Mouse (Mus musculus) embryonic fibroblast, embryonic 13.5 days (primary cell): ENCODE results near the gene Sestd1.

Experiments
- CTCF ChIP-seq: IDR thresholded peaks from 2 replicates; pipeline ENCODE4 v1.5.1; 2011; ENCODE audit warnings: mild to moderate bottlenecking, control low read depth, low read length, moderate library complexity, borderline replicate concordance; ENCODE audit not compliant: insufficient read depth
- POLR2A ChIP-seq: IDR thresholded peaks from 2 replicates; pipeline ENCODE4 v1.6.1; 2011; ENCODE audit warnings: low read depth, mild to moderate bottlenecking, control low read depth, low read length, moderate library complexity

- TF ChIP-seq CTCF (no peak), POLR2A (no peak)
Measured at GRCm38 (mm10) chr2:77138879-77139278, 141.5 kb downstream of the Sestd1 start.
